ENCODE assay signal across 8 mouse cellular contexts in genomic region chr13:84347914-84348700, GRCm38 (mm10).
DNase-seq lines count a peak whose midpoint lies in the region; ATAC-seq and TF ChIP-seq lines count a peak whose summit lies in the region.

No protein-coding gene starts in this region.

- H3K36me3 ChIP-seq in MEL (ENCODE audit: control insufficient read depth in 1 of 2, insufficient read depth in 2 of 2, low read length in 2 of 2): peaks cover 0 to 3% of the 10 kb centered on the region in 2 experiments; a peak in 2 of 4 replicates
- no peaks in the 10 kb centered on the region for H3K36me3 ChIP-seq in hindbrain, embryonic 11.5 days (ENCODE audit: control insufficient read depth, insufficient read depth, low read length)

- peaks cover 0 to 9% of the 10 kb centered on the region in 2 experiments; a peak in 3 of 4 replicates for H3K4me1 ChIP-seq in MEL (ENCODE audit: control insufficient read depth in 1 of 2, insufficient read depth in 2 of 2, low read length in 2 of 2)
- H3K4me1 ChIP-seq in hindbrain, embryonic 11.5 days (replicated peaks; ENCODE audit: control insufficient read depth, insufficient read depth, low read length): peaks cover 4% of the 10 kb centered on the region; the same call in 1 of the 2 replicates

- TF ChIP-seq RAD21 in MEL (IDR thresholded peaks at IDR 0.05; ENCODE audit: low read depth, low read length): peak; percentile 85

- DNase-seq in MEL (ENCODE audit: low read depth, low spot score): peak; percentile 99
- peak; percentile 98 to 99 for DNase-seq in cerebellum, adult 18-20 months
- DNase-seq in hindbrain, embryonic 11.5 days (ENCODE audit: low spot score): peak; percentile 98
- DNase-seq in layer of hippocampus, postnatal 10 days (ENCODE audit: low spot score in 2 of 2): peak; percentile 100
- DNase-seq in lung, postnatal 10 days: peak; percentile 98
- DNase-seq in ovary, postnatal 36 days (ENCODE audit: low spot score): peak; percentile 92
- DNase-seq in thymus, postnatal 4 days: peak; percentile 85

- peak overlapping the region; percentile 90 for H3K27ac ChIP-seq in MEL (ENCODE audit: control insufficient read depth, low read depth, low read length)
- peak overlapping the region; percentile 94 for H3K27ac ChIP-seq in hindbrain, embryonic 11.5 days (ENCODE audit: low read depth, low read length)

- peak; percentile 41 to 47 for TF ChIP-seq EP300 in MEL (IDR thresholded peaks at IDR 0.05; ENCODE audit: low read depth in 1 of 2, low read length in 2 of 2)

- under 1% methylated on average over 33 of the region's 34 CpGs for WGBS in hindbrain, embryonic 11.5 days

- H3K27me3 ChIP-seq in MEL (ENCODE audit: control insufficient read depth in 1 of 2, insufficient read depth in 2 of 2, low read length in 2 of 2): no peaks in the 10 kb centered on the region
- peaks cover 2% of the 10 kb centered on the region; the same call in 1 of the 2 replicates for H3K27me3 ChIP-seq in hindbrain, embryonic 11.5 days (ENCODE audit: control insufficient read depth, insufficient read depth, low read length)

- peak overlapping the region; percentile 73 to 83 for H3K4me3 ChIP-seq in MEL (ENCODE audit: control insufficient read depth in 1 of 2, insufficient read depth in 1 of 2, low read depth in 2 of 2, low read length in 2 of 2)
- H3K4me3 ChIP-seq in hindbrain, embryonic 11.5 days (ENCODE audit: low read depth, low read length): peak overlapping the region; percentile 35

- H3K9me3 ChIP-seq in MEL (replicated peaks; ENCODE audit: insufficient read depth, low read length): no peaks in the 10 kb centered on the region
- H3K9me3 ChIP-seq in hindbrain, embryonic 11.5 days (ENCODE audit: control insufficient read depth, low read length): no peaks in the 10 kb centered on the region

- no peaks in the 10 kb centered on the region; the same call in 1 of the 2 replicates for H3K79me2 ChIP-seq in MEL (ENCODE audit: control insufficient read depth, insufficient read depth, low read length, poor library complexity)

- peak in 1 of 2 experiments; percentile 52; a peak in 1 of 4 replicates for TF ChIP-seq POLR2A in MEL (IDR thresholded peaks at IDR 0.05; ENCODE audit: control insufficient read depth in 1 of 2, insufficient read depth in 1 of 2, low read depth in 1 of 2, low read length in 2 of 2, poor library complexity in 1 of 2)

- H3K4me2 ChIP-seq in hindbrain, embryonic 11.5 days (replicated peaks; ENCODE audit: low read depth, low read length): peak overlapping the region; percentile 66

- TF ChIP-seq CTCF in MEL (IDR thresholded peaks at IDR 0.05 in 2 of 3, conservative IDR thresholded peaks at IDR 0.05 in 1 of 3; ENCODE audit: control insufficient read depth in 1 of 3, insufficient read depth in 1 of 3, low read depth in 2 of 3, low read length in 3 of 3, poor library complexity in 1 of 3, severe bottlenecking in 1 of 3): peak; percentile 63 to 83 (median 66)

- peak; percentile 58 for ATAC-seq in frontal cortex, adult (ENCODE audit: low TSS enrichment)
- peak; percentile 98 for ATAC-seq in hindbrain, embryonic 11.5 days (ENCODE audit: low FRiP score)

- peak overlapping the region; percentile 73 for H3K9ac ChIP-seq in MEL (ENCODE audit: control insufficient read depth, low read depth, low read length, poor library complexity, severe bottlenecking)
- peak overlapping the region; percentile 67 for H3K9ac ChIP-seq in hindbrain, embryonic 11.5 days (ENCODE audit: low read depth, low read length)

TF ChIP-seq in MEL, 35 proteins besides CTCF, POLR2A, EP300 and RAD21:
- TF ChIP-seq RCOR1 (IDR thresholded peaks at IDR 0.05; ENCODE audit: low read depth, low read length) (peak; percentile 88), MEF2A (IDR thresholded peaks at IDR 0.05; ENCODE audit: extremely low read depth, insufficient replicate concordance, low read depth, low read length, poor library complexity, severe bottlenecking) (peak; percentile 27; the same call in 1 of the 2 replicates), ETS1 (IDR thresholded peaks at IDR 0.05; ENCODE audit: low read depth, low read length) (peak; percentile 51), MAX (IDR thresholded peaks at IDR 0.05; ENCODE audit: low read length) (0 out of 2 replicates have a peak, but pooled peaks have one; percentile 50), JUND (IDR thresholded peaks at IDR 0.05; ENCODE audit: low read depth, low read length) (0 out of 2 replicates have a peak, but pooled peaks have one; percentile 33), TBP (IDR thresholded peaks at IDR 0.05; ENCODE audit: low read depth, low read length) (no peak; the same call in 1 of the 2 replicates), UBTF (IDR thresholded peaks at IDR 0.05; ENCODE audit: borderline replicate concordance, insufficient read depth, low read depth, low read length) (no peak), ZNF384 (IDR thresholded peaks at IDR 0.05; ENCODE audit: low read depth, low read length) (no peak), ZKSCAN1 (IDR thresholded peaks at IDR 0.05; ENCODE audit: low read depth, low read length) (no peak), TAL1 (IDR thresholded peaks at IDR 0.05; ENCODE audit: low read length) (no peak), USF2 (IDR thresholded peaks at IDR 0.05; ENCODE audit: borderline replicate concordance in 1 of 2, insufficient read depth in 1 of 2, low read depth in 1 of 2, low read length in 2 of 2) (no peak), MAFK (IDR thresholded peaks at IDR 0.05; ENCODE audit: borderline replicate concordance, low read depth, low read length) (0 out of 2 replicates have a peak, but pooled peaks have one; percentile 17), CHD2 (IDR thresholded peaks at IDR 0.05; ENCODE audit: low read length) (0 out of 2 replicates have a peak, but pooled peaks have one; percentile 10), E2F4 (IDR thresholded peaks at IDR 0.05; ENCODE audit: borderline replicate concordance, low read depth, low read length) (no peak), CHD1 (IDR thresholded peaks at IDR 0.05; ENCODE audit: low read depth, low read length) (no peak), KAT2A (conservative IDR thresholded peaks at IDR 0.05; ENCODE audit: low read depth, low read length) (no peak), MAZ (IDR thresholded peaks at IDR 0.05; ENCODE audit: low read depth, low read length) (peak; percentile 97), MYC (IDR thresholded peaks at IDR 0.05; ENCODE audit: low read depth, low read length) (peak; percentile 71; the same call in 1 of the 2 replicates), MYB (IDR thresholded peaks at IDR 0.05; ENCODE audit: low read depth, low read length) (peak; percentile 49), ZC3H11A (IDR thresholded peaks at IDR 0.05; ENCODE audit: low read depth, low read length) (peak; percentile 84), MXI1 (IDR thresholded peaks at IDR 0.05; ENCODE audit: low read depth, low read length) (peak; percentile 42; the same call in 1 of the 2 replicates), POLR2AphosphoS2 (IDR thresholded peaks at IDR 0.05; ENCODE audit: low read length) (0 out of 2 replicates have a peak, but pooled peaks have one; percentile 18), GATA1 (IDR thresholded peaks at IDR 0.05; ENCODE audit: low read depth, low read length) (no peak), SMC3 (IDR thresholded peaks at IDR 0.05; ENCODE audit: low read depth, low read length) (peak; percentile 88), NELFE (IDR thresholded peaks at IDR 0.05; ENCODE audit: low read depth, low read length) (peak; percentile 61; the same call in 1 of the 2 replicates), HCFC1 (IDR thresholded peaks at IDR 0.05; ENCODE audit: low read depth, low read length) (peak; percentile 53; the same call in 1 of the 2 replicates), NRF1 (IDR thresholded peaks at IDR 0.05; ENCODE audit: insufficient read depth, low read depth, low read length, poor library complexity, severe bottlenecking) (peak; percentile 75), BHLHE40 (IDR thresholded peaks at IDR 0.05; ENCODE audit: borderline replicate concordance, low read depth, low read length) (0 out of 2 replicates have a peak, but pooled peaks have one; percentile 43), ZMIZ1 (IDR thresholded peaks at IDR 0.05; ENCODE audit: low read depth, low read length) (no peak), USF1 (IDR thresholded peaks at IDR 0.05; ENCODE audit: low read depth, low read length) (no peak), TCF12 (IDR thresholded peaks at IDR 0.05; ENCODE audit: low read depth, low read length) (no peak; the same call in none of the 2 replicates), POLR2AphosphoS5 (IDR thresholded peaks at IDR 0.05; ENCODE audit: borderline replicate concordance, low read depth, low read length) (no peak), SIN3A (IDR thresholded peaks at IDR 0.05; ENCODE audit: low read length) (peak; percentile 51), ELF1 (IDR thresholded peaks at IDR 0.05; ENCODE audit: low read depth, low read length) (peak; percentile 53; the same call in 1 of the 2 replicates), GABPA (IDR thresholded peaks at IDR 0.05; ENCODE audit: low read depth, low read length) (no peak)

Comparison
In these comparisons a context has a peak if more than half of its experiments do, and no peak if none do; other contexts are left out.
1. Peak in every context shown above with its lines: DNase-seq, ATAC-seq, H3K4me3 ChIP-seq and H3K27ac ChIP-seq.